10 mouse cellular contexts compared by ENCODE assay signal in the genomic region with DNA sequence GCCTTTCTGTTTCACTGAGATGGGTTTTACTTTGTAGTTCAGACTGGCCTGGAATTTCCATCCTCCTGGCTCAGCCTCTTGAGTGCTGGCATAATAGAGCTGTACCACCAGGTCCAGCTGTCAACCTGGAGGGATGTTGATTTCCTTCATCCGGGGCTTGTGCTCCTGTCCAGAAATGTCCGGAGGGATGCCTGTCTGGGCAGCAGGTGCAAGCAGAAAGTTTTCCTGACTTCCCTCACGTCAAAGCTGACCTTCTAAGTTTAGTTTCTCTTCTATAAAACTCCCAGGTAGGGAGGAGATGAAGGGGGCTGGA. TPM values are rescaled to one million over a fixed set of nuclear protein-coding genes. Genes with fewer than 3 reads are reported as not detected.
DNase-seq lines count a peak whose midpoint lies in the region; ATAC-seq and TF ChIP-seq lines count a peak whose summit lies in the region.
"Had no signal": no experiment of that assay in that cellular context is flagged by ENCODE, and none has a peak within 500 bp of the region (broad histone marks: within the 10 kb centered on the region; RNA-seq: fewer than 3 reads in every experiment).

No protein-coding gene starts in this region.

- H3K4me1 ChIP-seq in heart, adult 2 months (ENCODE audit: control insufficient read depth, insufficient read depth, low read length): peaks cover 3% of the 10 kb centered on the region; the same call in 1 of the 2 replicates
- H3K4me1 ChIP-seq in lung, postnatal 0 days (ENCODE audit: insufficient read depth, low read depth, low read length): peaks cover 10% of the 10 kb centered on the region; the same call in 1 of the 2 replicates
- peaks cover 4% of the 10 kb centered on the region for H3K4me1 ChIP-seq in cortical plate, adult 2 months (ENCODE audit: control insufficient read depth, insufficient read depth, low read length)
- peaks cover 22% of the 10 kb centered on the region for H3K4me1 ChIP-seq in olfactory bulb, adult 2 months (ENCODE audit: control insufficient read depth, insufficient read depth, low read length)

- ATAC-seq in lung, postnatal 0 days: no peak
- ATAC-seq: intestine, embryonic 15.5 days; midbrain, embryonic 15.5 days had no signal

- 58% methylated on average over 3 of the region's 3 CpGs for WGBS in heart, adult 2 months
- 42% methylated on average over 3 of the region's 3 CpGs for WGBS in lung, postnatal 0 days
- WGBS in olfactory bulb, adult 2 months: 45% methylated on average over 3 of the region's 3 CpGs

- intact Hi-C loops in heart, adult 2 months (cut with DNase I): loop anchor here (2.0 to 5.0 kb wide), 2 partner anchors 15 to 37 kb away; no protein-coding TSS in a partner anchor

- peak overlapping the region; percentile 87 for H3K27ac ChIP-seq in heart, adult 2 months
- H3K27ac ChIP-seq in lung, postnatal 0 days (ENCODE audit: low read length): peak overlapping the region; percentile 90
- H3K27ac ChIP-seq in cortical plate, adult 2 months (ENCODE audit: insufficient read depth, low read length): peak overlapping the region; percentile 84
- H3K27ac ChIP-seq in olfactory bulb, adult 2 months (ENCODE audit: insufficient read depth, low read depth, low read length): 0 out of 2 replicates have a peak overlapping the region, but pooled peaks have one; percentile 47

- TF ChIP-seq CTCF in heart, adult 2 months (IDR thresholded peaks at IDR 0.05): no peak
- no peak for TF ChIP-seq CTCF in lung, postnatal 0 days (IDR thresholded peaks at IDR 0.05)
- no peak for TF ChIP-seq CTCF in cortical plate, adult 2 months (IDR thresholded peaks at IDR 0.05; ENCODE audit: extremely low read depth, insufficient read depth, low read length)
- TF ChIP-seq CTCF in olfactory bulb, adult 2 months (IDR thresholded peaks at IDR 0.05; ENCODE audit: insufficient read depth, low read depth, low read length): no peak

- H3K4me3 ChIP-seq in heart, adult 2 months: no peak overlapping the region
- H3K4me3 ChIP-seq in lung, postnatal 0 days (ENCODE audit: low read depth, low read length): no peak overlapping the region
- H3K4me3 ChIP-seq in cortical plate, adult 2 months (ENCODE audit: insufficient read depth, low read length): no peak overlapping the region
- H3K4me3 ChIP-seq in olfactory bulb, adult 2 months (ENCODE audit: insufficient read depth, low read depth, low read length): no peak overlapping the region
- H3K4me3 ChIP-seq: intestine, embryonic 15.5 days; midbrain, embryonic 15.5 days had no signal

- no peaks in the 10 kb centered on the region for H3K9me3 ChIP-seq in lung, postnatal 0 days (ENCODE audit: low read length)
- H3K9me3 ChIP-seq: intestine, embryonic 15.5 days; midbrain, embryonic 15.5 days had no signal

- H3K27me3 ChIP-seq in heart, adult 2 months (ENCODE audit: control insufficient read depth, insufficient read depth, low read length): no peaks in the 10 kb centered on the region
- H3K27me3 ChIP-seq in lung, postnatal 0 days (replicated peaks; ENCODE audit: insufficient read depth, low read length): no peaks in the 10 kb centered on the region
- H3K27me3 ChIP-seq: intestine, embryonic 15.5 days had no signal

- H3K36me3 ChIP-seq in heart, adult 2 months (ENCODE audit: control insufficient read depth, insufficient read depth, low read length): no peaks in the 10 kb centered on the region
- no peaks in the 10 kb centered on the region for H3K36me3 ChIP-seq in lung, postnatal 0 days (ENCODE audit: insufficient read depth, low read length)
- H3K36me3 ChIP-seq: intestine, embryonic 15.5 days; midbrain, embryonic 15.5 days had no signal

- TF ChIP-seq EP300 in heart, adult 2 months (IDR thresholded peaks at IDR 0.05; ENCODE audit: insufficient read depth, low read depth, low read length): no peak
- TF ChIP-seq EP300 in lung, postnatal 0 days (IDR thresholded peaks at IDR 0.05): no peak

- no peak for DNase-seq in heart, adult 2 months
- DNase-seq in heart, postnatal 4 days: no peak
- DNase-seq in lung, postnatal 0 days (ENCODE audit: low spot score): no peak
- DNase-seq in lung, adult 18-20 months: no peak
- DNase-seq in cerebellum, adult 8-10 months: no peak
- DNase-seq in gastrocnemius, postnatal 4 days (ENCODE audit: low spot score in 2 of 2): no peak

- H3K9ac ChIP-seq in heart, adult 2 months (ENCODE audit: low read depth, low read length): no peak overlapping the region
- H3K9ac ChIP-seq in lung, postnatal 0 days (replicated peaks; ENCODE audit: low read depth): no peak overlapping the region
- H3K9ac ChIP-seq: midbrain, embryonic 15.5 days had no signal

- H3K4me2 ChIP-seq in lung, postnatal 0 days (replicated peaks; ENCODE audit: low read depth, low read length): no peak overlapping the region

- H3K79me2 ChIP-seq in heart, adult 2 months (replicated peaks; ENCODE audit: control insufficient read depth, insufficient read depth, low read length): no peaks in the 10 kb centered on the region

- TF ChIP-seq POLR2A in heart, adult 2 months (IDR thresholded peaks at IDR 0.05; ENCODE audit: insufficient read depth, low read depth, low read length): no peak
- TF ChIP-seq POLR2A in cortical plate, adult 2 months (IDR thresholded peaks at IDR 0.05; ENCODE audit: extremely low read depth, insufficient read depth, low read length): no peak
- TF ChIP-seq POLR2A in olfactory bulb, adult 2 months (IDR thresholded peaks at IDR 0.05; ENCODE audit: insufficient read depth, low read depth, low read length): no peak

RNA-seq across cellular contexts. Expression of gene Avpi1, which starts 1.4 kb away (rescaled TPM):
- total RNA-seq in heart, adult 2 months (2021): 10 to 100 TPM; 10.0 to 14.4 TPM
- polyA plus RNA-seq in heart, adult 2 months (2012; rRNA removed): 9.9 and 13.1 TPM in 2 replicates
- total RNA-seq in heart, postnatal 4 days (2021): 10 to 100 TPM; 17.9 to 19.5 TPM
- 114 and 135 TPM in 2 replicates for polyA plus RNA-seq in lung, postnatal 0 days (2015; fragmentation: Nextera tagmentation; extraction: Ambion mirVana)
- 36.3 and 41.1 TPM in 2 replicates for polyA plus RNA-seq in cortical plate, adult 2 months (2012; rRNA removed)
- polyA plus RNA-seq in olfactory bulb, adult 2 months (2012; ENCODE audit: insufficient read depth, insufficient read length, low replicate concordance, missing spikeins): not detected in 2 replicates
- 10 to 100 TPM; 11.5 to 11.8 TPM for total RNA-seq in gastrocnemius, postnatal 4 days (2021)

RNA-seq across cellular contexts. Expression of gene Marveld1, which starts 16.9 kb away (rescaled TPM):
- 10 to 100 TPM; 21.1 to 21.9 TPM for total RNA-seq in heart, adult 2 months (2021)
- 55.0 and 61.4 TPM in 2 replicates for polyA plus RNA-seq in heart, adult 2 months (2012; rRNA removed)
- total RNA-seq in heart, postnatal 4 days (2021): 10 to 100 TPM; 37.3 to 40.7 TPM
- 23.0 and 23.1 TPM in 2 replicates for polyA plus RNA-seq in lung, postnatal 0 days (2015; fragmentation: Nextera tagmentation; extraction: Ambion mirVana)
- 14.4 and 16.8 TPM in 2 replicates for polyA plus RNA-seq in cortical plate, adult 2 months (2012; rRNA removed)
- polyA plus RNA-seq in olfactory bulb, adult 2 months (2012; ENCODE audit: insufficient read depth, insufficient read length, low replicate concordance, missing spikeins): not detected in 2 replicates
- total RNA-seq in gastrocnemius, postnatal 4 days (2021): 10 to 100 TPM; 33.7 to 34.8 TPM

RNA-seq across cellular contexts. Expression of gene Zfyve27, which starts 33.5 kb away (rescaled TPM):
- total RNA-seq in heart, adult 2 months (2021): 10 to 100 TPM; 20.2 to 20.3 TPM
- polyA plus RNA-seq in heart, adult 2 months (2012; rRNA removed): 27.6 and 33.6 TPM in 2 replicates
- total RNA-seq in heart, postnatal 4 days (2021): 10 to 100 TPM; 28.4 to 32.4 TPM
- polyA plus RNA-seq in lung, postnatal 0 days (2015; fragmentation: Nextera tagmentation; extraction: Ambion mirVana): 25.3 and 27.7 TPM in 2 replicates
- 107 and 126 TPM in 2 replicates for polyA plus RNA-seq in cortical plate, adult 2 months (2012; rRNA removed)
- not detected in 2 replicates for polyA plus RNA-seq in olfactory bulb, adult 2 months (2012; ENCODE audit: insufficient read depth, insufficient read length, low replicate concordance, missing spikeins)
- 10 to 100 TPM; 18.6 to 22.3 TPM for total RNA-seq in gastrocnemius, postnatal 4 days (2021)

RNA-seq across cellular contexts. Expression of gene Pi4k2a, which starts 40.0 kb away (rescaled TPM):
- total RNA-seq in heart, adult 2 months (2021): 10 to 100 TPM; 18.2 to 21.3 TPM
- 15.1 and 21.4 TPM in 2 replicates for polyA plus RNA-seq in heart, adult 2 months (2012; rRNA removed)
- total RNA-seq in heart, postnatal 4 days (2021): 10 to 100 TPM; 16.7 to 19.5 TPM
- polyA plus RNA-seq in lung, postnatal 0 days (2015; fragmentation: Nextera tagmentation; extraction: Ambion mirVana): 24.2 and 24.6 TPM in 2 replicates
- 56.8 and 57.0 TPM in 2 replicates for polyA plus RNA-seq in cortical plate, adult 2 months (2012; rRNA removed)
- polyA plus RNA-seq in olfactory bulb, adult 2 months (2012; ENCODE audit: insufficient read depth, insufficient read length, low replicate concordance, missing spikeins): not detected in 2 replicates
- 10 to 100 TPM; 18.5 to 21.5 TPM for total RNA-seq in gastrocnemius, postnatal 4 days (2021)

RNA-seq across cellular contexts. Expression of gene Morn4, which starts 44.1 kb away (rescaled TPM):
- 1 to 10 TPM; 2.3 to 2.5 TPM for total RNA-seq in heart, adult 2 months (2021)
- polyA plus RNA-seq in heart, adult 2 months (2012; rRNA removed): 5.0 and 5.5 TPM in 2 replicates
- 10 to 100 TPM in 1 of 2 experiments, 1 to 10 TPM in 1; 8.8 to 10.6 TPM for total RNA-seq in heart, postnatal 4 days (2021)
- polyA plus RNA-seq in lung, postnatal 0 days (2015; fragmentation: Nextera tagmentation; extraction: Ambion mirVana): 5.5 and 5.8 TPM in 2 replicates
- 84.2 and 91.9 TPM in 2 replicates for polyA plus RNA-seq in cortical plate, adult 2 months (2012; rRNA removed)
- polyA plus RNA-seq in olfactory bulb, adult 2 months (2012; ENCODE audit: insufficient read depth, insufficient read length, low replicate concordance, missing spikeins): not detected in 2 replicates
- 1 to 10 TPM; 2.0 to 2.5 TPM for total RNA-seq in gastrocnemius, postnatal 4 days (2021)

Comparison
In these comparisons a context has a peak if more than half of its experiments do, and no peak if none do; other contexts are left out.
1. RNA of gene Avpi1, which starts 1.4 kb away (polyA plus RNA-seq): 114 to 135 TPM in lung, postnatal 0 days, 36.3 to 41.1 TPM in cortical plate, adult 2 months and 9.9 to 13.1 TPM in heart, adult 2 months; not detected in olfactory bulb, adult 2 months; every median in the first group is over 10 times any median in the second.
2. RNA of gene Marveld1, which starts 16.9 kb away (polyA plus RNA-seq): 55.0 to 61.4 TPM in heart, adult 2 months, 23.0 to 23.1 TPM in lung, postnatal 0 days and 14.4 to 16.8 TPM in cortical plate, adult 2 months; not detected in olfactory bulb, adult 2 months; every median in the first group is over 10 times any median in the second.
3. Peak in every context shown above with its lines, with median percentiles within 50 percentile points of each other: H3K27ac ChIP-seq.